Mouse (Mus musculus): ENCODE data around the gene Filip1l.

The Filip1l gene

DNA sequence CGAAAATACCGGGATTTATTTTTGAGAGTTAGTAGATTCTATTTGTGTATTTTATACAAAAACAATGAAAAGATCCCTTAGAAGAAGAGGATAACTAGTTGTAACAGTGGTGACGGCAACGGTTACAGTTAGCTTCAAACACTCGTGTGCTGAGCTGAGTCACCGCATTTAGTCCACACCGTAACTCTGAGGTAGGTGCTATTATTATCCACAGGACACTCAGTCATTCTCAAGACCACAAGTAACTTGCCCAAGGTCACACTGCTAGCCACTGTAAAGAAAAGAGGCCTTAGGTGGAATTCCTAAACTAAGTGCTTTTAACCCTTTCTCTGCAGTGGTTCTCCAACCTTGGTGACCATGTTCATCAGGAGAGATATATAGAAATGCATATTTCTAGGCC, 174.0 kb downstream of the Filip1l start:
- no peak for DNase-seq (ENCODE audit: low read depth, low spot score)

DNA sequence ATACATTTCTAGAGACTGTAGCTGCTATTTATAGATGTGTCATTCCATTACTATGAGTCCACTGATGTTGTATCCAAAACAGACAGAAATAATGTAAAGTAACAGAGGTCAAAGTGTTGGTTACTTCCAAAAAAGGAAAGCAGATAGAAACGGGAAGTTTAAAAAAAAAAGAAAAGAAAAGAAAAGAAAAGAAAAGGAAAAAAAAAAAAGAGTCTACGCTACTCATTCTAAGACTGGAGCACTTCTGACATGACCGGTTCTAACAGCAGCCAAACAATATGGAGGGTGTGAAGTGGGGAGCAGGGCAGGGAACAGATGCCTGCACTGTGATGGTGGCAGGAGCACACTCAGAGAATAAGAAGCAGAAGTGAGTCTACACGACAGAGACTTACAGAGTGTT, 175.6 kb downstream of the Filip1l start:
- no peak for DNase-seq (ENCODE audit: low read depth, low spot score)

DNA sequence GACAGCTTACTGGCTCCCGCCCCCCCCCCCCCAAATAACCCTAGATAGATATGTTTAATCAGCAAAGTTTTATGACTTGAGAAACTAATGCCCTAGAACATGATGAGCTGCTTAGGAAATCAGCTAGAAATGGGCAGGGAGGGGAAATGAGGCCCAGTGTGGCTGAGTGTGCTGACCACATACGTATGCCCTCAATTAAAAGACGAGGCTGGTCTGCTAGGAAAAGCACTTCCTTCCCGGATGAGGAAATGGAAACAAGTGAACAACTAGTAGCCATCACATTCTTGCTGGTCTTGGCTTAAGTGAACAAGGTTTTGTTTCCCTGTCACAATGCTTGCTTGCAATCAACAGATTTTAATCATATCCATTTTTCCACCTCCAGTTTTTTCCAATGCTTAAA, 177.7 kb downstream of the Filip1l start:
- DNase-seq (ENCODE audit: low read depth, low spot score): no peak

DNA sequence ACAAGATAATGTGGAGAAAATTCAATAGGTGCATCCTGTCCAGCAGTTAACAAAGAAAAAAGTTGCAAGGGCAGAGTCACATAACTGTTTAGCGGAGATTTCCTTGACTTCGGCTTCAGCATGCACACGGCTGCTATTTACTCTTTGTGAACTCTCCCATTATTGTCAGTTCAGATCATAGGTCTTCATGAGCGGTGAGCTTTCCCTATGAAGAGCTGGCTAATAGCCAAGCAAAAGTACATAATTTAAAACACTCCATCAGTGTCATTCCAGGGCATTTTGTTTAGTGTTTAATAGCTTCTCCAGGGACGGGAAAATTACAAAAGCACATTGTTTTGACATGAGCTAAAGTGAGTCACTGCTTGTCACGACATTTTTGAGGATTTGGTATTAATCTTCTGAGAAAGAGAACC, 179.2 kb downstream of the Filip1l start:
- no peak for DNase-seq (ENCODE audit: low read depth, low spot score)

DNA sequence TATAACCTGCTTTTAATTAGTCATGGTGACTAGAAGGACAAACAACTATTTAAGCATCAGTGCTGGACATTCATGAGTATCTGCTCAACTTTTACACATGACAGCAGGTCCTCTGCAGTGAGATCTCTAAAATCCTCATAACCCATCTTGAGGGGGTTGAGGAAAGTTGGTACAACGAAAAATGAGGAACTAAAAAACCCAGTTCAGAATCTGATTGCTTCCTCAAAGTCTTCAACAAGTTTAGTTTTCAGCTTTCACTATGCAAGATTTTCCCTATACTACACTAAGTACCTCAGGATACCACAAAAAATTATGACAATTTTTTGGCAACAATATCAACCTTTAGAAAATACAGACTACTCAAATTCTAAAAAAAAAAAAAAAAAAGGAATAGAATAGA, 181.5 kb downstream of the Filip1l start:
- no peak for DNase-seq (ENCODE audit: low read depth, low spot score)

DNA sequence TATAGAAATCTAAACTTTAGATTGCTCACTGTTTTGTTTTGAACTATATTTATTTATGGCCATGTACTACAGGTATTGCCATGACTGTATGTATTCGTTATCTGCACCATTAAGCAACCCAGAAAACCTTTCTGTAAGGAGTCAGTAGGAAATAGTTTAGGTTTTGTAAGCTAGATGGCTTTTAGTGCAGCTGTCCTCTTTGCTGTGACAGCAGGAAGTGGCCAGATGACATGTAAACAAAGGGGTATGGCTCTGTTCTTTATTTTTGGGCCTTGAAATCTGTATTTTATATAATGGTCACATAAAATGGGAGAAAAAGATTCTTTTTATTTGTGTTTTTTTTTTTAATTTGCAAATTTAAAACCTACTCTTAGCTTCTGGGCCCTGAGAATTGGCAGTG, 181.9 kb downstream of the Filip1l start:
- DNase-seq (ENCODE audit: low read depth, low spot score): no peak

DNA sequence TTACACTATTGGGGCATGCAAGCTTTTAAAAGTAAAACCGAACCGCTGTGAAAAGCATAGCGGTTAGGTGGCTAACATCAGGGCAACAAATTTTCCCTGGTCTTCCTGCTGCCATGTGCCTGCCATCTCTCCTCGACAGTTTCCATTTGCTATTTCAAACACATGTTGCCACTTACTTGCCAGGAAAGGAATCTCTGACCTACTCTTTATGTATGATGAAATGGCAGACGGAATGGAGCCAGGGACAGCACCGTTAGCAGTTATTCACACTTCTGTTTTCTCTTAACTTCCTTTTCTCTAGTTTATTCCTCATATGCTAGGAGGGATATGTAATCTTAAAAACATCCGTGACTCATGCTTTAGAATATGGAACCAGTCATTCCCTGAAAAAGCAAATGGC, 183.6 kb downstream of the Filip1l start:
- no peak for DNase-seq (ENCODE audit: low read depth, low spot score)

DNA sequence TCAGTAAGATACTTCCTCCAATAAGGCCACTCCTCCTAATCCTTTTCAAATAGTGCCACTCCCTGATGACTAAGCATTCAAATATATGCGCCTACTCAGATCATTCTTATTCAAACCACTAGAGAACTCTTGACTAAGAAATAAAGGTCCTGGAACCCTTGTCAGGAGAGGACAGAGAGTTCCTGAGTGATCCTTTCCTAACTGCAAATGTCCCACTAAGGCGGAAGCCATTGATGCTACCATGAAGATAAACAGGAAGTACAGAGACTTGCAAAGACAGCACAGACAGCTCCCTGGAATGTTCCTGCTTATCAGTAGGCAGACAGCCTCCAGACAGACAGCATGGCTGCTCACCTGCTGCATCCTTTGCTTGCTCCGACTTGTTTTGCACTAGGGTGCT, 190.3 kb downstream of the Filip1l start:
- no peak for DNase-seq (ENCODE audit: low read depth, low spot score)

DNA sequence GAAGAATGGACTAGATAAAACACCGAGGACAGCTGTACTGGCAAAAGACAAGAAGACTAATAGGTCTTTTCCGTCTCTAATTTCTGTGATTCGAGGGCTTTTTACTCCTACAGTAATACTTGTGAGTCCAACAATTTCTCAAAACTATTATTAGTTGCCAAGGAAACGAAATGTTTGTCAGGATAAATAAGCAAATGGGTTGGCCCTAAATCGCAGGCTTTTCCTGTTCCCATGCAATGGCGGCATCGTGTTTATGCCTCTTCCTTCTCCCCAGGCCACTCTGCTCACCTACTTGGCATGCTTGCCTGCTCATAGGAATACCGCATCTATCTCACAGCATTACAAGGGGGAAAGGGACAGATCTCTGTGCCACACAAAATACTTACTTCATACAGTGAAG, 191.5 kb downstream of the Filip1l start:
- DNase-seq (ENCODE audit: low read depth, low spot score): no peak

DNA sequence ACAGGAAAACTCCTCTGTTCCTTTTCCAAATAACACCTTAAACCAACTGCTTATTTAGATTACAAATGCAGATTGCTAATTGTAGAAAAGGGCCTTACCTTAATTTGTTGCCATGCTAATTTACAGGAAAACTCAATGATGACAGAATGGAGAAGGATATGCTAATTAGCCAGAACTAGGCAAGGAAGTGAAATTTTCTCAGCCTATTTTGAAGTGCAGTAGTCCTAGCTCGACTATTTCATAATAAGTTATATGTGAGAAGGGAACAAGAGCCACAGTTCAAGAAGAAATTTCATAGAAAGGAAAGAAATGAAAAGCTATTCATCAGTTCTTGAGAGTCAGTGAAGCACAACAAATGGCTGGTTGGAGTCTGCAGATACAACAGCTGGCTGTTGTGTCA, 193.5 kb downstream of the Filip1l start:
- no peak for DNase-seq (ENCODE audit: low read depth, low spot score)

DNA sequence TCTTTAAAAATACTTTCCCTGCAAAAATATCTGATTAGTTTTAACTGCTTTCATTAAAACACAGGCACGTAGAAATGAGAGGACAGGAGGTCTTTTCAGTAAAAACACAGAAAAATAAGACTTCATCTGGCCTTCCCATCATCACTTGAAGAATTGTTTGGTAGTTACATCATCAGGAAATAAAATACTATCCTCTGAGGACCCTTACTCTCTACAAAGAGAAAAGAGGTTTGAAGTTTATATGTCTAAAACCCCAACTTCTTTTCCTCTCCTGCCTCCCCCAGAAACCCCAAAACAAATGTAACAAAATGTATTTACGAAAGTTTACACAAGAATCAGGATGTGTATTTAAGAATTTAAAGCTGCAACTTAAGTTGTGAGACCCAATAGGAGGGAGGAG, 195.7 kb downstream of the Filip1l start:
- no peak for DNase-seq (ENCODE audit: low read depth, low spot score)

DNA sequence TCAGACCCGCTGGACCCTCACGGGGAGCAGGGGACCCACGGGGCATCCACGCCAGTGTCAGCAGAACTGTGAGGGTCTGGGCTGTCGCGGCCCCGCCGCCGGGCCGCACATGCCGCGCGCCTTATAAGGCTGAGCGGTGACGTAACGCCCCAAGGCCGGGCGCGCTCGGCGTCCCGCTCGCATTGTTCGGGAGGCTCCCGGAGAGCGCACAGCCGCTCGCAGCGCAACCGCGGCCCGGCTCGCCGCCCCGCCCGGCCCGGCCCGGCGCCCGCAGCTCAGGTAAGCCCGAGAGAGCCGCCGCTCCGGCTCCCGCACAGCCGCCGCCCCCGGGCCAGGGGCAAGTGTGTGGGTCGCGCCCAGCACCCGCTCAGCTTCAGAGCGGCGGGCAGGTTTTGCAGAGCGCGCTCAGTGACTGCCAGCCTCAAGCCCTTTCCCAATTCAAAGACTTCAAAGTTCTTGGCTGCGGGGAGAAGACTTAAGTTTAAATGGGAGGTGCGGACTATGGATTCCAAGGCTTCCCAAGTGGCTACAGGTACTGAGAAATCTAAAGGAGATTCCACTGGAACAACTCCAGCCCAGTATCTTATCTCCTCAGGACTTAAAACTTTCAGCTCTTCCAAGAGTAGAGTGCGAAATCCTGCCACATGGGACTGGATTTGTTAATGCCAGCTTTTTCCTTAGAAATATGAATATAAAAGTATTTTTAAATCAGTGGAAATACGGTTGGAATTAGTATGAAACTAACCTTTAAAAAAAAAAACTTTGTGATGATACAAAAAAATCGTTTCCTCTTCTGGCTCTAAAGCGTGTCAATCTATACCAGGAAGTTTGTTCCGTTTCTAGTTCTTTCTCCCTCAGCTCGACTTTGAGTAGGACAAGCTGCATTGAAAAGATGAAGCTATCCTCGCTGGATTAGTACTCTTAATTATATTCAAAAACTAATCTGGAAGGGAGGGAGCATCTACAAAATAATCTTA, 196.5 kb downstream of the Filip1l start:
- peak; percentile 84 for DNase-seq (ENCODE audit: low read depth, low spot score)

DNA sequence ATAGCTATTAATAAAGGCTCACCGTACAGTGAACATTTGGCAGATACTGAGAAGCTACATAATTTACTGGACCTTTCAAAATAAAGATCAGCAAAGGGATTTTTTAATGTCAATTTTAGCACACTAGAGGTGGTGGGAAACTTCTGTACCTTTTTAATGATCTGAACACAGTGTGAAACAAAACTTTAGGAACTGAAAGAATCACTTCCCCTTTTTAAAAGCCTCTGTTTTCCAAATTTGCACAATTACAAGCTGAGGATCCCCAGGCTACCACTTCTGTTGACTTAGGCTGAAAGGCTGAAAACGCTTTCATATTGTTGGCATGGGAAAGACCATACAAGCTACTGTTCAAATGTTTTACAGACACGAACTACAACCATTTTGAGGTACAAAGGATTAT, 197.2 kb downstream of the Filip1l start:
- DNase-seq (ENCODE audit: low read depth, low spot score): no peak

DNA sequence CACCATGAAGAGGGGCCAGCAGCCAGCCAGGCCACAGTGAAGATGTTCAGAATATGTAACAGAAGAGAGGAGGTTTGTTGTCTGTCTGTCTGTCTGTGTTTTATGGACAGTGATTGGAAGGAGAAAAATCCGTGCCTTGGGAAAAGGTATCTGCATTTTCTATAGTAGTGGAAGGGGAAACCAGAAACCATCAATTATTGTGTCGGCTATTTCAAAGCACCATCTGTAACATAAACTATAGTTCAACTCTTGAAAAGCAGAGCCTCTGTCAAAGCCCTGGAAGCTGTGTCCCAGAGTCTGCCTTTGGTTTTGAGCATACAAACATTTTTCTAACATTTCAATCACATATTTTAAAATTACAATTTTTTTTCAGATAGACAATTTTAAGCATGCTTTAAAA, 197.9 kb downstream of the Filip1l start:
- DNase-seq (ENCODE audit: low read depth, low spot score): no peak

DNA sequence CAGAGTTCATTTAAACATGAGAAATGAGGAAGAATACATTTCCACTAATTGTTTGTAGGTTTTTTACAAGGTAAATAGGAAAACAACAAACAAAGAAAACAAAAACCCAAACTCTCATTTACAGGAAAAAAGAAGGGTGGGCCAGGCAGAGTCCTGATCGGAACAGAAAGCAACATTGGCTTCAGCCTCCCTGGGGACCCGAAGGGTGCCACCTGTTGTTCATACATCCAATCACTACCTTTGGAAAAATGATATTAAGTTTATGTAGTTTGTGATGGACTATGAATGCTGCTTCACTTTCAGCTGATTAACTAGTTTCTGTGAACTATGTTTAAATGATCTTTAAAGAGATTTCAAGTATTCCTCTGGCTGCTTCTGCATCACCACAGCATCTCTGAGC, 198.7 kb downstream of the Filip1l start:
- no peak for DNase-seq (ENCODE audit: low read depth, low spot score)

DNA sequence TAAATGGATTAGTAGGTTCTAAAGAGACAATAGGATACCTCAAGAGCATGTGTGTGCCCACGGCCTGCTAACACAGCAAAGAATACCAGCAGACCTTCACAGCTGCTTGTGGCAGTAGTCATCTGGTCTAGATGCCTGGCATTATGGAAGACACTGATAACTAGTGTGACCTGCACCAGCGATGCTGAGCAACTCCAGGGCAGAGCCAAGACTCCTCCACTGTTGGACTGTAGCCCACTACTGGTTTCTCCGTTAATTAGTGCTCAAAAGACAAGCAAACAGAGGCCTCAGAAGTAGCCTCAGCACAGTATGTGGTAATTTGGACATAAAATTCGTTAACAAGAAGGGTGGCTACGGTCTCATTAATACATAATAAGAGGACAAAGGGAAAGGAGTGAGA, 199.8 kb downstream of the Filip1l start:
- DNase-seq (ENCODE audit: low read depth, low spot score): no peak

DNA sequence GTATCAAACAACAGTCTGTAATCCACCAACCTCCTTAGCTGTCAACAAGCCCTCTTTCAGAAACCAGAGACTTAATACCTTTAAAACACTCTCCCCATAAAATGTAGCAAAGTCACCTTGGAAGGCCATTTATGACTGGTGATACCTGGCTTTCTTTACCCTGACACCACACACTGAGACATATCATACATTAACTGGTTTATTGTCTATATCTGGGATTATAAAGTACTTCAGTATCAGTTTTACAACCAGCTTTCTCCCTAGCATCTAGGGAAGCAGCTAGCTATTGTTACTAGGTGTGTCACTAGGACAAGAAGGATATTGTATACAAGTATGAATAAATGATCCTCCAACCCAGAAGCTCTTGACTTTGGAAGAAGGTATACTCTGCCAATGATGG, 200.3 kb downstream of the Filip1l start:
- DNase-seq (ENCODE audit: low read depth, low spot score): no peak

DNA sequence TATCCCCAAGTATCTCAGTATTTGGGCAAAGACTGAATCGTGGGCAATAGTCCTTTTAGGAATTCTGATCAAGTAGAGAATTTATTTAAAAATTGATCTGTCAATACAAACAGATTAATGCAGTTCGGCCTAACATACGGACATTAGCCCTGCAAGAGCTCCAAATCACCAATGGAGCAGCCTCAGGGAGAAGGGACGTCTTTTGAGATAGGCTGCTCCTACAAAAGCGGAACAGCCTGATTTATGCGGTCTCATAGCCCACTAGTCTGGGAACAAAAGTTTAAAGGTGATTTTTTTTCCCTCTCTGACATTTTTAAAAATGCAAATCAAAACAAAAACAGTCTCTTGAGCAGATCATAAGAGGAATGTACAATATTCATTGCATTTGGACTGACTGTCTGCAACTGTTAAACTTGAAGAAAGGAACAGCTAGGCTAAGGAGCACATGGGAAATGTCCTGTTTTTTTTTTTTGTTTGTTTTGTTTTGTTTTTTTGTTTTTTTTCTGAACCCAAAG, 202.1 kb downstream of the Filip1l start:
- DNase-seq (ENCODE audit: low read depth, low spot score): no peak

DNA sequence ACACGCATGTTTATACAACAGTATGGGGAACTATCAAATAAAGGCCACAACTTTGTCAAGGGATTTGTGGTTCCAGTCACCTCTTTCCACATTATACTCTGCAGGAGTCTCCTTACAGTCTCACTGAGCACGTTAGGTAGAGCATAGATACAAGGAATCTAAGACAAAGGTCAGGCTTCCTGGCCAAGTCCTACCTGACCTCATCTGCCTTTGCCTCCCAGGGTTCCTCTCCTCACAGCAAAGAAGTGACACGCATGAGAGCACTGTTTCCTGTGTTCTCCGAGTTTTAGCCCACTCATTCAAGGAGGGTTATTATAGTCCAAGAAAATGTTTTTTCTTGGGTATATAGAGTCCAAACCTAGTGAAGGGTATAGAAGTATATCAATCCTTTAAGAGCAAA, 202.8 kb downstream of the Filip1l start:
- DNase-seq (ENCODE audit: low read depth, low spot score): no peak

DNA sequence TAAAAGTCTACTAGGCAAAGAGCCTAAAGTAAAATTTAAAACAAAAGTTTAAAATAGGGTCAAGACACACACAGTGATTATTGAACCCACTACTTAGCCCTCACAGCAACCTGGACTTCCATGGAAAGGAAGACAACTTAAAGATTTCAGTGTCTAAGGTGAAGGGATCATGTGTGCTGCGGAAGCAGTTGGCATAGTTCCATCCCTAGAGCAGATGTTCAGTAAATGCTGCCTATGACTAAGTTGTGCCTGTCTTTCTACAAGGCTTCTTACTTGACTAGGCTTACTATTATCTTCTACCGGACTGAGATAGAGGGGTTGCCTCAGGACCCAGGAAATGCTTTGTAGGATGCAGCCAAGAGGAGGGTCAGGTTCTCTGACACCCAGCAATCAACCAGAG, 203.4 kb downstream of the Filip1l start:
- DNase-seq (ENCODE audit: low read depth, low spot score): no peak

DNA sequence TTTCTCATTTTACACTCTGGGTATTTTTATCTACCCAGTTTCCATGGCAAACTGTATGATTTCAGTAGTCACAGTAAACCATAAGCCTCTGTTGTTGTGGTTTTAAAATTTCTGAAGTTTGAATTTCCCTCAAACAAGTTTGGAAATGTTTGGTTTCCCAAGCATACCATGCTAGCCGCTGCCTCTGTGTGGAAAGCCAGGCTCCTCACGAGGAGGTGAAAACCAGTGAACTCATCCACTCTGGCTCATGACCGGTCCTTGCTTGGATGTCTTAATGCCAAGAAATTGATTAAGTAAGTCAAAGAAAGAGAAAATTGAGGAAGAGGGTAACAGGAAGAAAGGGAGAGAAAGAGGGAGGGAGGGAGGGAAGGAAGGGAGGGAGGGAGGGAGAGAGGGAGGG, 205.4 kb downstream of the Filip1l start:
- DNase-seq (ENCODE audit: low read depth, low spot score): no peak

DNA sequence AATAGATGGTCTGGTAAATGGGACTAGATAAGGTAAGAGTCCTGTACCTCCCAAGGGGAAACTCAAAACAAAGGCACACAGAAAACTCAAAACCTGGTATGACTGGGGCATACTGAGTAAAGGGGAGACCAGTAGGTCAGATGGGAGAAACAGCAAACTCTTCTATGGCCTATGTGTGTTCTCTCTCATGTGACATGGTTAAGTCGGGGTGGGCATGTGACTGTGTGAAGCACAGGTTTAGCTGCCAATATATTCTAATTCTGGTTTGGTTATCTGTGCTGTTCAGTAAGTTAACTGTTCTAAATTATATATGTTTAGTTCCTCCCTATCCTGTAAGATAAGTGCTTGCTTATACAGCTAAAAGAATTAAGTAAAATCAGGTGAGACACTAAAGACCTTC, 207.3 kb downstream of the Filip1l start:
- no peak for DNase-seq (ENCODE audit: low read depth, low spot score)

DNA sequence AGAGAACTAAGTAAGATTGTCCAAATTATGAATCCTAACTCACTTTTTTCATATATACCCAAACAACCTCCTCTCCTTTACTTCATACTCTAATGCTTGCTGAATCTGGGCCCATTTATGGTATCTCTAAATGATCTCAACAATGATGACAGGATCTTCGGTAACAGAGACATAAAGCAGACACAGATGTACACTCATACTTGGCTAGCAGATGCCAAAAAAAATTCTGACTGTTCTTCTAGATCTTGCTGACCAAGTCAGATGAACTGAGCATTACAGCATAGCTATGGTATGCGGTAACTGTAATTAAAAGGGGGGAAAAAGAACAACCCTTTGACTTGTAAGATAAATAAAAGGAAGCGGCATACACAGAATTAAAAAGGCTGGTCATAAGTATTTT, 210.6 kb downstream of the Filip1l start:
- DNase-seq (ENCODE audit: low read depth, low spot score): no peak

DNA sequence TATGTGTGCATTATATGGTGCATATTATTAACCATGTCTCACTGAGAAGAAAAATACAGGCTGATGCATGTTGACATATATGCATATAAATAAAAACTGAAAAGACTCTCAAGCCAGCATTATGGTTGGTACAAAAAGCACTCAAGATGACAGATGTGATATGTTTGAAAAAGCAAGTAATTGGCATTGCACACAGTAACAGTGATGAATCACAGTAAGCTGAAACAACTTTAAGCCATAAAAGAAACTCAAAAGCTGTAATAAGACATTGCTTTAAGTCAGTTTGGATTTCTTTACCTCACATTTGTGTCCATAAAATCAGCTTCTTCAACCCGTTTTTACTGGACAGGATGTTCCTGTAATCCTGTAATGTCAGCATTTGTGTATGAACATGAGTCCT, 211.9 kb downstream of the Filip1l start:
- no peak for DNase-seq (ENCODE audit: low read depth, low spot score)

Data from CD4-positive, CD25-positive, alpha-beta regulatory T cell, adult 2 months (primary cell).